Mouse (Mus musculus) right cerebral cortex, adult 2 months (tissue): ENCODE results near the gene Dlec1.
A peak's percentile ranks its signal among the peaks of the same experiment; 100 is the strongest.

Source experiments
- DNase-seq, 2 experiments: peaks; one replicate each; pipeline ENCODE4 v3.0.0; 2021 to 2022; ENCODE audit warnings: low spot score in 2 of 2

Gene Dlec1

DNA sequence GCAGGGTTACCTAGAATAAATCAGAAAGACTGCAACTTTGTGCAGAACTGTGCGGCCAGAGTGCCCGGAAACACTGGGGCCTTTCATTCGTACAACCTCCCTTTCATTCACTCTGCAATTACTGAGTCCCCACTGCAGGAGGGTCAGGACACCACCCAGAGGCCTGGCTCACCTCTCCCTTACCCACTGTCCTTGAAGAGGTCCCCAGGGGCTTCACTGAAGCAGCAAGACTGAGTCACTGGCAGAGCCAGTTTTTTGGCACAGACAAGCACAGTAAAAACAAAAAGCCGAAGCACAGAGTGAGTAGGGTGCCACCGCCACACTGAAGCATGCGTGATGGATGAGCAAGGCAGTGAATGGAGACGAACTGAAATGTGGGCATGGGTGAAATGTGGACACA is 12.8 kb upstream of the Dlec1 start:
- no peak for DNase-seq

DNA sequence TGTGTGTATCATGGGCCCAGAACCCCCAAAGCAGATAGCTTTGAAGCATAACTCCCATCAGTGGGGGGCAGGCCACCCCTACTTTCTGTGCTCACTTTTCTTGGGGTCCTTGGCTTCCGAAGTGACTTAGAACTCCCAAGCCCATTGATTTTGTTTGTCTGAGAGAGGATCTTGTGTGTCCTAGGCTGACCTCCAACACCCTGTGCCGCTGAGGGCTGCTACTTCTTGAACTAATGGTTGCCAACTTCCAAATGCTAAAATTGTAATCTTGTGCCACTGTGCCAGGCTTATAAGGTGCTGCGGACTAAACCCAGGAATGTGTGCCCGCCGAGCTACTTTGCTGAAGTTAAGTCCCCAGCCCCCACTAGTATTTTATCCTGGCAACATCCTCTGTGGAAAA is 11.8 kb upstream of the Dlec1 start:
- DNase-seq = no peak

DNA sequence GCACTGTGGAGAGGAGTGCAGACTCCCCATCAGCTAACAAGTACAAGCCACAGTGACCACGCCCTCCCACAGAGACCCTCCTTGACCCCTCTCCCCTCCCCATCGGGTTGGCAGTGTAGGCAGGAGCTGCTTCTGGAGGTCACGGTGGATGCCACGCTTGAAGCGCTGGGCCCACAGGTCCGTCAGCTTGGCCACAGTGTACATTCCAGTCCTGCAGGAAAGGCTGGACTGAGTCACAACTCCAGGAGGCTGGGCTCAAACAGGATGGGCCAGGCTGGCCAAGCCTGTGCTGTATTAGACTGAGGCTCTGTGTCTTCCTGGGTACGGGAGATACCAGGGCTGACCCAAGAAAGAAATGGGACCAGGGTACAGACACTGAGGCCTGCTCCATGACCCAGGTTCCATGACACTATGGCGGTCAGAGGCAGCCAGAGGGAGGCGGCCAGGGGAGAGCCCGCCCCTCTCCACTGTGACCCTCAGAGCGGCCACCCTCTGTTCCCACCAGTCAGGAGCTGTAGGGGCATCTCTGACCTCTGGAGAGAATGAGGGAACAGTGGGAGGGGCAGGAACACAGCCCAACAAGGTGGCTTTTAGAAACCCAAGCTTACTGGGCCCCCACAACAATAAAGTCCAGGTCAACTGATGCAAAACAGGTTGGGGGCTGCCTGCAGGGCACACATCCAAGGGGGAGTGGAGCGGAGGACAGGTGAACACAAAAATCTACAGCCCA is 10.5 kb upstream of the Dlec1 start:
- DNase-seq = no peak

DNA sequence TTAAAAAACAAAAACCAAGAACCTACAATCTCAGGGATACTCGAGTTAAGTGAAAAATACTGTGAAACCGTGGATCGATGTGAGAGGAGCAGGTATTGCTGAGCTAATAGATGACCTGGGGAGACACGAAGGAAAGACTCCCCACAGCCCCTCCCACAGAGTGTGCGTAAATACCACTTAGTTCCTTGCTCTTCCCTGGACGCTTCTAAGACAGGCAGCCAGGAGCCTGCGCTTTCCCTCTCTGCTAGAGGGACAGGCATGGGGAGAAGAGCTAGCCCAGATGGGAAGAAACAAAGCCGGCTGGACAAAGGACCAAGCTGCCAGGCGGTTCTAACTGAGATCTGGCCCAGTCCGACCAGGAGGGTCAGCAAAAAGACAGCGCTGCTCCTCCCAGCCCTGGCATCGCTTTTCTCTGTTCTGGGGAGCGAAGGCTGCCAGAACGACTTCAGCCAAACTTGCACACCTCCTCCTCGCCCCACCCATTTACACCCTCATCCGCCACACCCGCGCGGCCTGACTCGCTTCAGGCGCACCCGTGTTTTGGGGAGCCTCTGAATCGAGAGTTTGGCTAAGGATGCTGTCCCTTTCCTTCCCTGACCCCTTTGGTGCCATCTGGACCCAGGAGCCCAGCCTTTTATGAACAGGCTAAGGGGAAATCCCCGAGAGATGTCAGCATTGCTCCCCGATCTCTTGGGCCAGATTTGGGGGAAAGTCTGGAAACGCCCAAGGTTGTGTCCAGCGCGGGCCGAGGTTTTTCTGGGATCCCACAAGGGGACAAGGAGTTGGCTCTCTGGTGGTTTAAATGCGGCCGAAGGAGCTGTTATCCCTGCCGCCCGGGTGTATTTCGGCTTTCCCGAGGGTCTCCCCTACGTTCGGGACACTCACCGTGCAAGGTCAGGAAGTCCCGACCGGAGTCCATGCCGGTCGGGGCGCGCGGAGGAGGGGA is 9.5 kb upstream of the Dlec1 start:
- DNase-seq = peak; percentile 58 to 67

DNA sequence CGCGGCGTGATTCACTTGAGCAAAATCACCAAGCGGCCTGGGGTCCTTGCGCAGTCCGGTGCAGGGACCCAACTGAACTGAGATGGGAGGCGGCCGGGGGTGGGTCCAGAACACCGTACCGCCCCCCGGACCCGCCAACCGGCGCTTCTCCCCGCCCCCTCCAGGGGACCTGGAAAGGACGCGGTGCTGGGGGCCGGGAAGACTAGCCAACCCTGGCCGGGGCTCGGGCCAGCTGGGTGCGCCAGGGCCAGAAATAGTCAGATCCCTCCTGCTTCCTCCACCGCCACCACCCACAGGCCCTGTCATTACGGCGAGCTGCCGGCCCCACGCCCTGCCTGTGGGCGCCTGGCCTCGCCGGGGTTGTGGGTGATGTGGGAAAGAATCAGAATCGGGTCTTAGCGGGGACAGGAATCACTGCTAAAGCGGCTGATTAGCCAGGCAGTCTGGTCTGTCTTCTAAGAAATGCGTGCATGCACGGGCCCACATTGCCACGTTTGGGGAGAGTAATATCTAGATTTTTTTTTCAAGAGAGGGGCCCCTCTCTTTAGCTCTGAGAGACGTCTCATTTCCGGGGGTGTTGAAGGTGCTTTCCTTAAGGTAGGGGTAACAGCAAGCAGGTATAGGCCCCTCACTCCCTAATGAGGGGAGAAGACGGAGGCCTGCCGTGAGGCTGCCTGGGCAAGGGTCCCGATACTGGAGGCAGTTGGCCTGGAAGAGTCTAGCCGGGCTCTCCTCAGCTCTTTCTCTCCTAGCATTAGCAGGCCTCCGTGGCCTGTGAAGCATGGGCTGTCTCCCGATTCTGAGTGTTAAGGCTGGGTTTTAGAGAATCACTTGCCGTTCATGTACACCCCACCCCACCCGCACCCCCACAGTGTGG is 8.6 kb upstream of the Dlec1 start, which contains the start of gene Plcd1:
TSS of gene Plcd1 (minus strand) at position 84 of the 877 bp plus-strand sequence.
- DNase-seq = peak; percentile 74 to 84

DNA sequence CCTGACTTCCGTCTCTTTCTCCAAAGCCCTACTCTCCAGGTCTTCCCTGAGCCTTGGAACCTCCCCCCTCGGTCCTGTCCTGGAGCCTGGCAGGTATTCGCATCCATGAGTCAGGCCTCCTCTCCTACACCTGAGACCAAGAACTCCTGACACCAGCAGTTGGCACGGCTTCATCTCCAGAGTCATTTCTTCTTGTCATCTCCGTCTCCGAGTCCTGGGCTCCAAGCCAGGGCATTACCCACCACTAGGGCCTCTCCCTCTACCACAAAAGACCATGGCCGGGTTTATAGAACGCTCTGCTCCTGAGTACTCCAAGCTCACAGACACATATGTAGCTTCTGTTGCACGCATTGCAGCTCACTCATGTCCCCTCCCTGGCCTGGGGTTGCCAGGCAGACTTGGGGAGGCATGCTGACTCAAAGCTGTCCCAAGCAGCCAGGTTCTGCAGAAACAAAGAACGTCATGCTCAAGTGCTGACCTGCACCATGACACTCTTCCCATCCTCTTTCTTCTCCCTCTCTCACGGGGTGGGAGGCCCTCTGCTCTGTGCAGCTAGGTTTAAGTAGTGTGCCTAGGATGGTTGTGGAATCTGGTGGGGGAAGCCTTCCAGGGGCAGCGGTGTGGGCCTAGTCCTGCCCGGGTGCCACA is 7.7 kb upstream of the Dlec1 start:
- DNase-seq = no peak

DNA sequence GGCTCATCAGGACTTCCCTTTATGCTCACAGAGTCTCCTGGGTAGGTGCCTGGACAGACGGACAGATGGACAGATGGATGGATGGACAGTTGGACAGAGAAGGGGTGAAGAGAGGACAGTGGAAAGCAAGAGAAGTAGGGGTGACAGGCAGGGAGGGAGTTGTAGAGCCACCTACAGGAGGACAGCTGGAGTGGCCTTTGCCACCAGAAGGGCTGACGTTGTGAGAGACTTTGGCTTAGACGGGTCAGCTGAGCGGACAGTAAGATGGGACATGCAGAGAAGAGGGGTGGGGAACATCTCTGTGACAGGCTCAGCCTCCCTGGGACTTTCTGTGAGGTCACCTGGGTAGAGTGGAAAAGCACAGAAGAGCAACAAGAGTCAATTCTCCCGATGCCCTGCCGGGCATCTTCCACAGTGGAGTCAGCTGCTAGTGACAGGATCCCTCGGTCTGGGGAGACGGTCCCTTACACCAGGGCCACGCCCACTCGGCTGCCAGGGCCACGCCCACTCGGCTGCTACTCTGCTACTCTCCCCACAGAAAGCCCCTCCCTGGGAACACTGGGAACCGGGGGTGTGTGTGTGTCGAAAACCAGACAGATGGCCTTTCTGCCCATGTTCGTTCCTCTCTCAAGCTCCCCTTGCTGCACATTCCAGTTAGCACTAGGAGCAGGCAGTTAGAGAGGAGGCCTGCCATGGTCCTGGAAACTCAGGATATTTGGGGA is 1.9 kb upstream of the Dlec1 start:
- peak in 1 of 2 experiments; percentile 51 for DNase-seq

DNA sequence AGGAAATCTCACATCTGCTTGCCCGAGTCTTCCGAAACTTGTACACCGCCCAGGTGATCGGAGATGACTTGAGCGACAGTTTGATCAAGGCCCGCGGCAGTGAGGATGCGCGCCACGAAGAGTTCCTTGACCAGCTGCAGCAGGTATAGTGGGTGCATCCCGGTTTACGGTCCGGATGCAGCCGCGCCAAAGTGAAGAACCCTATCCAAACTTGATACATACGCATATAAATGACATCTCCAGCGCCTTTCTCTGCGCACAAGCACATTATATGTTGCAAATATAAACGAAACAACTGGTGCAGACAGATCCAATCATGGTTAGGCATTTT is 470 bp downstream of the Dlec1 start:
- no peak for DNase-seq

DNA sequence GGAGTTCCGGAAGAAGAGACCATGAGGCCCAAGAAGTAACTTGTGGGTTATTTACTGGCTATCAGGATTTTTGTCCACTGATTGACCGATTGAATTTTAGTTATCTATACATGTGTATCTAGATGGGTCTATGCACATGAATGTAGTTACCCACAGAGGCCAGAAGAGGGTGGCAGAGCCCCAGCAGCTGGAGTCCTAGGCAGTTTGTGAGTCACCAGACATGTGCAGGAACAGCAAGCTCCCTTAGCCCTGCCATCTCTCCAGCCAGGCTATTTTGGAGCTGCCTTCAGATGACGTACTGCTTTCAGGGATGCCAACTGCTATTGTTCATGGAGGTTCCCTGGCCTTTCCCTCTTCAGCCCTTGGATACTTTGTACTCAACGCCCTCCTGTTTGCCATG is 5.3 kb downstream of the Dlec1 start:
- no peak for DNase-seq

DNA sequence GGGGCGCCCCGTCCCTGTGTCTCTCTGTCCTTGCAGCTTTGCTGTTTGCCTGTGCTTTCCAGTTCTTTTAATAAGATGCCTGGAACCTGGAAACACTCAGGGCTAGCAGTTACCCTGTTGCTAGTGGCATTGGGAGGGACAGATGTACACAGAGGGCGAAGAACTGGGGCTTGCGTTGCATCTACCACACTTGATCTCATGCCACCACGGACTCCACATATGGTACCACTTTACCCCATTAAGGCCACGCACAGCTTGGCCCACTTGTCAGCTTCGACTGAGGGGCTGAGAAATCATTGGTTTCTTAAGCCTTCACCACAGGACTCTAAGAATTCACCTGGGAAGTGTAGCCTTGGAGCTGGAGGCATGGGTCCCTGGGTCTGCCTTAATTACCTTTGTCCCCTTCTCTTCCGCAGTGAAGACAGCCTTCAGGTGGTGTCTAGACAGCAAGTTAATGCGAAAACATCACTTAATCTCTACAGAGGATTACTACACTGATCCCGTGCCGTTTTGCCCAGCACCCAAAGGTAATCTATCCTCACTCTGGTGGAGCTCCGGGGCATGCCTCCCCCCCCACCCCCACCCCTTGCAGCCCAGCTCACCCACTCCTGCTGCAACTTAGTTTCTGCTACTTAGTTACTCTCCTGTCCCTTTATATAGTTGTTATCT is 7.5 kb downstream of the Dlec1 start:
- no peak for DNase-seq

DNA sequence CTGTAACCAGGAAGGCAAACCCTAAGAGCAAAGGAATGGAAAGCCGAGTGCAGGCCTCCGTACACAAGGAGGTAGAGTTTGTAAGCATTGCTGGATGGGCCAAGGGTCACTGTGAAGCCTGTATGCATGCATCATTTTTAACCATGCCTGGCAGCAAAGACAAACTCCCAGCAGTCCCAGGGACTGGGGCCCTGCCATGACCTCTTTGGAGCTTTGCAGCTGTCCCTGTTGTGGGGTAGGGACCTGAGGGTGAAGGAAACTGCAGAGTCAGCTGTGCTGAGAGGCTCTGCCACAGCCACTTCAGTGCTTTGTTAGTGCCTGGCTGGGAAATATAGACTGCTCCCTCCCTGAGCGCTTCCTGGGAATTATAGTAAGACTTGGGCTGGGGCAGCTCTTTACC is 8.4 kb downstream of the Dlec1 start:
- DNase-seq = no peak

DNA sequence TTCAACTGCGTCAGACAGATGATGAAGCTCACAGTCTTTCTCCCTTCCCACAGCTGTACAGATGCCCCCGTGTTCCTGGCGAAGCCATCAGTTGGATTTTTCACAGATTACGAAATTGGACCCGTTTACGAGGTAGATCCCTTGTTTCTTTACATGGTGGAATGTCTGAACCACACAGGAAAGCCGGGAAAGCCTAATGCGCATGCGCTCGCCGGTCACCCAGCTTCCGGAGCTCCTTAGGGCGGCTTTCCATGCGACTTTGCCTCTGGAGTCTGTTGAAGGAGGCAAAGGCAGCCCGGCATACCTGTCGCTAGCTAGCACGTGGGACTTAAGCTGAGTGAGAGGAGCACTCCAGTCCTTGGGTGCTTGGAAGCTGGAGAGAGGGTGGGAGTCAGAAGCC is 12.6 kb downstream of the Dlec1 start:
- DNase-seq = no peak

DNA sequence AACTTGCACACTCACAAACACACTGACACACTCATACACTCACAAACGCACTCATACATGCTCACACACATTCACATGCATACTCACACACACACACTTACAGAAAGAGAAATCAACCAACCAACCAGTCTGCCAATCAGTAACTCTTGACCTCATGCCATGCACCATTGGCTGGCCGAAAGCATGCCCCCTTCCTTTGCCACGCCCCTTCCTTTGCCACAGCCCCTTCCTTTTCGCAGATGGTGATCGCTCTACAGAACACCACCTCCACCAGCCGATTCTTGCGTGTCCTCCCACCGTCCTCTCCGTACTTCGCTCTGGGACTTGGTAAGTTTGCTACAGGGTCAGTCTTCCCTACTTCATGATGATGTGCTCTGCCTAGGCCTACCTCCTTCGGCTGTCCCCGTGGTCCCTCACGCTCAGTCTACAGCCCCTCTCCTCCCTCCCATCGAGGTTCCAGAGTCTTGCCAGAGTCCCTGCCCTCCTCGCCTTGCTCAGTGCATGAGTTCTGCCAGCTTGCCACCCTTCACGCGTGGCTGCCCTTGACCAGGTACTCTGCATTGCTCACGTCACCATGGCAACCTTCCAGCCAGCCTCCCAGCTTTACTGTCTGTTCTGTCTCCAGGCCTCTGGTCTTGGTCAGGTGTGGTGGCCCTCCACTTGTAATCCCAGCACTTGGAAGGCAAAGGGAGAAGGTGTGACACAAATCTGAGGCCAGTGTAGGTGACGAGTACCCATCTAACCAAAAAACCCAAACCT is 17.3 kb downstream of the Dlec1 start:
- no peak for DNase-seq

DNA sequence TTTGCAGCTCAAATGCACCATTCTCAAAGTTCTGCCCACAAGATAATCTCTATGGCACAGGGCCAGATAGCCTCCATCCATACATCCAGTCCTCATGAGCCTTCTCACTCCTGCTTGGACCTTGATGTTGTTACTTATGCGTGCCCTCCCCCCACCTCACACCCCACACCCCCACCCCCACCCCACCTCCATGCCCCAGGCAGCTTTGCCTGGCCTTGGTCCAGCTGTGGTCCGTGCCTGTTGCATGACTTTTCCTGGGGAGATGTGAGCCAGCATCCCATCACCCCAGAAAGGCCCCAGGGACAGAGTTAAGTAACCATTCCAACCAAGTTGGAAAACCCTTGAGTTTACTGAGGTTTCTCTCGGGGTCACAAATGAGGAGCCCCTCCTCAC is 17.9 kb downstream of the Dlec1 start:
- DNase-seq = no peak

DNA sequence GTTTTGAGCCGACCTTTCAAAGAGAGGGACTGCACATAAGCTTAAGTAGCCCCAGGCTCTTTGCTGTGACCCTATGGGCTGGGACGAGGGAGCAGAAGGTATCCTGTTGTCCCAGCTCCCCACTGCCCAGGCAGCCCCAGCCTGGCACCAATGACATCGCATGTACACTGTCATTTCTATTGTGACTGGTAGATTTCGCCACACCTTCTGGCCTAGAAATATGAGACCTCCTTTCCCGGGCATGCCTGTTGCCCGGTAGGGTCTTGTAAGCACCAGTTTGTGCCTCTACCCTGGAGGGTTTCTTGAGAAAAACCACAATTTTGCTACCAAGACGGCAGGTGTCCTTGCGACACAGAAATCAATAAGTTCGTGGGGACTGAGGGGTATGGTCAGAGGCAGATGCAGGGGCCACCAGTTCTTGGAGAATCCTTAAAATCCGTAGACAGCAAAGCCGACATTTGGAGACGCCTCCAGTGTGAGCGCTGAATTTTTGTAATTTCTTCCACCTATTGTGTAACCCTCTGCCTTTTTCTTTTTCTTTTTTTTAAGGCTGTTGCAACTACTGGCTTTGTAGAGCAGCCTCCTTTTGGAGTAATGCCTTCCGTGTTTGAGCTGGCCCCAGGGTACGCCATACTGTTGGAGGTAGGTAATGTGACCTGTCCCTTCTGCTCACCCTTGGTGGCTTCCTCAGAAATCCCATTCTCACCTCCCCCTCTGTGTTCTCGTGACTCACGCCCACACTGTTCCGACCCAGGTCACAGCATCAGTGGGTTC is 20.5 kb downstream of the Dlec1 start:
- no peak for DNase-seq

DNA sequence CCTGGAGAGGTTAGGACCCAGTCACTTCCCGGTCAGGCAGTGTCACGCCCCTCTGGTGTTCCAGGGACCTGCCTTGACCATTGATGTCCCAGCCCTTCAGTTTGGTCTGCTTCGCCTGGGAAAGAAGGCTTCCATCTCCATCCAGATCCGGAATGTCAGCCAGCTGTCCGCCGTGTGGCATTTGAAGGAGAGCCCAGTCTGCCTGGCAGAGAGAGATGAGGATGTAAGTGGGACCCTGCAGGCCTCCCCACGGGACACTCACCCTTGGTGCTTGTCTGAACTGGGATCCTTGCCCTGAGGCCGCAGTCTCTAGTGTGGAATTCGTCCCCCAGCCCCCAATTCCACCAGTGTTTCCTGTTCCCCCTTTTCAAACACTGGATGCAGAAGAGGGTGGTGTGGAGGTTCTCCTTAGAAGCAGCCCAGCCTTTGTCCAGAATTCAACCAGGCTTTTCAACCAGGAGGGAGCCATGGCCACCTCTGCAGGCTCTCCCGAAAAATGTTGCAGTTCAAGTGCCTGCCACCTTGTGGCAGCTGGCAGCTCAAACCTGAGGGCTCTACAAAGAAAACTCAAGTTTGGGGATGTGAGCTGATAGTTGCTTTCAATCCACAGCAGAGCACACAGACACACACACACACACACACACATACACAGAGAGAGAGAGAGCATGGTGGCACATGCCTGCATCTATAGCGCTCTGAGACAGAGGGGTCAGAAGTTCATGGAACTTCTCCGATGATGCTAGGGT is 26.3 kb downstream of the Dlec1 start:
- DNase-seq = no peak

DNA sequence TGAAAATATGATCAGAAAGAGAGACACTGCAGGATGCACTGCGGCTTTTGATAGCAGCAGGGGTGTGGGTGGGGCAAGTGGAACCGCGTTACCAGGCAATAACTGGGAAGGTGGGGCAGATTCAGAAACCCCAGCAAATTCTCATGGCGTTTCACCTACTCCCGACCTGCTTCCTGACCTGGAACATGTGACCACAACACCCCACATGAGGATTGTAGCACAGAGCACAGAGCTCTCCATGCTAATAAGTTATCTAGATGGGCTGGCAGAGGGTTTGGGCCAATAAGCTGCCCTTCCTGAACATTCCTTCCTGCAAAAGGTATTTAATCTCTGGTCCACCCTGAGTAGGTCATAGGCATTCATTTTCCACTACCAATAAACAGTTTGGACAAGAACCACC is 28.4 kb downstream of the Dlec1 start:
- no peak for DNase-seq

DNA sequence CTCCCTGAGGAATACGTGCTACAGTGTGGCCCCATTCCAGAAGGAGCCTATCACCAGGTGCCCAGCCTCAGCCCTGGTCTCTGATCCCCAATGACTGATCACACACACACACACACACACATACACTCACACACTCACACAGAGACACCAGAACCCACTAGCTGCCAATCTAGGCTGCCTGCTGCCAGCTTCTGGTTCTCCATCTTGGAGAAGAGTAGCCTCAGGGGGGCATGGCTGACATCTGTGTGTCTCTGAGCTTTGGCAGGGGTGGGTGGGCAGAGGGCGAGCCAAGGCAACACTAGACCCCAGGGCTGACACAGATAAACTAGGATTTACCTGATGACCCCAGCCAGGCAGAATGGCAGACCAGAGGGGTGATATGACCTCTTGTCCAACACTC is 36.6 kb downstream of the Dlec1 start:
- no peak for DNase-seq
